Mouse (Mus musculus) embryonic fibroblast, embryonic 13.5 days (primary cell): Measurements from ENCODE around the gene Pms1.

Source experiments
- CTCF ChIP-seq: IDR thresholded peaks from 2 replicates; pipeline ENCODE4 v1.5.1; 2011; ENCODE audit warnings: mild to moderate bottlenecking, control low read depth, low read length, moderate library complexity, borderline replicate concordance; ENCODE audit not compliant: insufficient read depth
- POLR2A ChIP-seq: IDR thresholded peaks from 2 replicates; pipeline ENCODE4 v1.6.1; 2011; ENCODE audit warnings: low read depth, mild to moderate bottlenecking, control low read depth, low read length, moderate library complexity

DNA sequence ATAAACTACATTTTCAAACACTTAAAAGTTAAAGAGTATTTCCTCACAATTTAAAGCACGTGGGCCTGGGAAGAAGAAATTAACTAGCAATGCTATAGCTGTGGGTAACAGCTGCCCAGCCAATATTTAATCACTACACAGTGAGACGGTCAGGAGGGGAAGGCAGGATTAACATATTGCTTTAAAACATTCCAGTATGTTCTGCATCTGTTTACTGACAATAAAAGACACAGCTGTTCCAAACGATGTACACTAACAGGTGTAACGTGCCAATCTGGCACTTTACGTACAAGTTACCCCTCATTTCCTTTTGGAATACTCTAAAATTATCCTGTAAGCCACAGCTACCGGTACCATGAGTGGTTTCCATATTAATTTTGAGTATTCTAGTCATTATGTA is 139.1 kb downstream of the Pms1 start:
- no peak for TF ChIP-seq CTCF
- no peak for TF ChIP-seq POLR2A
